Mouse (Mus musculus) ES-Bruce4 (cell line): ENCODE data around the gene Flot1.

ENCODE experiments used
- CTCF ChIP-seq: IDR thresholded peaks from one replicate; pipeline ENCODE4 v1.8.1; 2011; ENCODE audit warnings: low read depth, low read length
- POLR2A ChIP-seq: IDR thresholded peaks from one replicate; pipeline ENCODE4 v1.8.1; 2011; ENCODE audit warnings: low read length; ENCODE audit not compliant: insufficient read depth

DNA sequence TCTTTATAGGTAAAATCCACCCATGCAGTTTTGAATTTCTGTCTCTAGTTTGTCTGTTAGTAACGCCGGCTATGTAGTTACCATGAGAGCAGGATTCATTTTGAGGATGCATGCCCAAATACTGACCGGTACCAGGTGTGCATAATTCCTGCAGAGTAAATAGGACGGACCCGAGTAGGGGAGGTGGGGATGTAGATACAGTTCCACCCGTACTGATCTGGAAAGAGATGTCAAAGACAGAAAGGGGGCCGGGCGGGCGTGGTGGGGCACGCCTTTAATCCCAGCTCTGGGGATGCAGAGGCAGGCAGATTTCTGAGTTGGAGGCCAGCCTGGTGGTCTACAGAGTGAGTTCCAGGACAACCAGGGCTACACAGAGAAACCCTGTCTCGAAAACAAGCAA, 19.0 kb downstream of the Flot1 start:
- TF ChIP-seq CTCF (no peak), POLR2A (no peak)
